Mouse (Mus musculus) 416B (cell line): Measurements from ENCODE around the gene Lgals9.

Experiments used
- DNase-seq: peaks from one replicate; pipeline ENCODE4 v3.0.0; 2011; ENCODE audit warnings: low read depth

Lgals9 gene

DNA sequence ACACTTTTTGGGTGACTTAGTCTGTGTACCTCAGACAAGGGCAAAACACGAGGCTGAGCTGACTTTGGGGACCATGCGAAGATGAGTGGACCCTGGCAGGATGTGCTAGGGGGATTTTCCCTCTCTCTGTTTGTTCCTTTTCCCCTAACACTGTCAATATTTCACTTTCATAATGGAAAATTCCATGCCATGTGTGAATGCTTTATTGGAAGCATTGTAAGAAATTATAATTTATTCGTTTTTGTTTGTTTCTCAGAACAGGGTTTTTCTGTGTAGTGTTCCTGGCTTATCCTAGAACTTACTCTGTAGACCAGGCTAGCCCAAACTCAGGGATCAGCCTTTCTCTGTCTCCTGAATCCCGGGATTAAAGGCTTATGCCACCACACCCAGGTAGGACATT lies 65.0 kb downstream of the Lgals9 start:
- DNase-seq = no peak

DNA sequence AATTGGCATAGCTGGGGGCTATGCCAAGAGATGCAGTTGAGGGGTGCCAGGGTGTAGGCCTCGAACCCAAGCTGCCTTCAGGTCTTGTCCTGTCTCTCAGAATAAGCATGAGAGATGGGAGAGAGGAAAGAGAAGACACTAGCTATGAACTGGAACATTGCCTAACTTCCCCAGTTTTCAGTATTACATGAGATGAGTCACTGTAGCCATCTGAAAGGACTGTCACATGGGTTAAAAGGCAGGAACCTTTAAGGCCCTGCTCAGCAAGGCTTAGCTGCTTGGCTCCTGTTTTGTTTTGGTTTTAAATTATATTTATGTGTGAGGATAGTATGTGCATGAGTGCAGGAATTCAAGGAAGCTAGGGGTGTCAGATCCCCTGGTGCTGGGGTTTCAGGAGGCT lies 68.3 kb downstream of the Lgals9 start:
- DNase-seq = peak; percentile 81

DNA sequence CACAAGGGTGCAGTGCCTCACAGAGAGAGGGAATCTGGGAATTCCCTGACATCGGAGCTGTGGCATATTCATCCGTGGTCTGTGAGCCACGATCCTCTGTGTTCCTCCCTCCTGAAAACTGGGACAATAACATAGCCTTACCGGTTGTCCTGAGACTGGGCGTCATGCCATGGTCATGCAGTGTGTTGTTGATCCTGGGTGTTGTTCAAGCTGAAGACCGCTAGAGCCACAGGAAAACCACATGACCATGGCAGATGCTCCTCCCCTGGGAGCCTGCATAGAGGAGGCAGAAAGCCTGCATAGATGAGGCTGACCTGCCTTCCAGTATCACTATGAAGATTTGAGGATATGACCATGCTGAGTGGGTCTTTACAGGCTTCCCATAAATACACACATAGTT lies 69.3 kb downstream of the Lgals9 start:
- DNase-seq = peak; percentile 75
